Mouse (Mus musculus) myocyte (in vitro differentiated cells): ENCODE data around the gene Crip1.

Experiments used
- CEBPB ChIP-seq: IDR thresholded peaks from 2 replicates; pipeline ENCODE4 v1.6.1; 2011; ENCODE audit warnings: mild to moderate bottlenecking, moderate library complexity; ENCODE audit not compliant: poor library complexity, insufficient read depth, severe bottlenecking
- MAX ChIP-seq: IDR thresholded peaks from one replicate; pipeline ENCODE4 v1.6.1; 2011; ENCODE audit warnings: low read depth, mild to moderate bottlenecking, control low read depth
- TCF12 ChIP-seq: IDR thresholded peaks from one replicate; pipeline ENCODE4 v1.6.1; 2011; ENCODE audit warnings: mild to moderate bottlenecking, control low read depth; ENCODE audit not compliant: poor library complexity, insufficient read depth, severe bottlenecking

- TF ChIP-seq CEBPB (no peak), TCF12 (no peak), MAX (no peak)
Measured at GRCm38 (mm10) chr12:113133861-113134403, 12.2 kb upstream of the Crip1 start.
